8 mouse cellular contexts compared by ENCODE assay signal in genomic region chr6:121274356-121274755, GRCm38 (mm10). TPM values are rescaled to one million over a fixed set of nuclear protein-coding genes. Genes with fewer than 3 reads are reported as not detected.
DNase-seq lines count a peak whose midpoint lies in the region; ATAC-seq and TF ChIP-seq lines count a peak whose summit lies in the region.

No protein-coding gene starts in this region.

- peak; percentile 60 for TF ChIP-seq CTCF in intestine, postnatal 0 days (IDR thresholded peaks at IDR 0.05; ENCODE audit: low read depth)

- no peaks in the 10 kb centered on the region for H3K9me3 ChIP-seq in intestine, postnatal 0 days (ENCODE audit: control insufficient read depth)
- H3K9me3 ChIP-seq in intestine, embryonic 15.5 days = no peaks in the 10 kb centered on the region
- no peaks in the 10 kb centered on the region for H3K9me3 ChIP-seq in forebrain, embryonic 13.5 days (replicated peaks)

- no peaks in the 10 kb centered on the region for H3K4me1 ChIP-seq in intestine, postnatal 0 days (replicated peaks; ENCODE audit: control insufficient read depth, insufficient read depth, low read length)
- H3K4me1 ChIP-seq in intestine, embryonic 15.5 days (replicated peaks) = no peaks in the 10 kb centered on the region
- H3K4me1 ChIP-seq in forebrain, embryonic 13.5 days = no peaks in the 10 kb centered on the region

- DNase-seq in CD8-positive naive resting alpha-beta T cell, adult 2 months (ENCODE audit: low read depth in 2 of 2, low spot score in 2 of 2) = peak; percentile 44 to 58
- peak; percentile 50 for DNase-seq in MN1 (ENCODE audit: low spot score)
- DNase-seq in hindlimb bud, embryonic 11.5 days (ENCODE audit: extremely low spot score, low read depth, low spot score) = peak; percentile 10
- DNase-seq in natural killer cell, adult 2 months (ENCODE audit: low spot score in 2 of 2) = peak; percentile 40 to 51
- DNase-seq in testis, postnatal 10 days (ENCODE audit: low spot score) = no peak

- H3K9ac ChIP-seq in intestine, postnatal 0 days (ENCODE audit: low read depth, low read length) = no peak overlapping the region
- H3K9ac ChIP-seq in intestine, embryonic 15.5 days = no peak overlapping the region
- H3K9ac ChIP-seq in forebrain, embryonic 13.5 days = no peak overlapping the region

- H3K36me3 ChIP-seq in intestine, postnatal 0 days (ENCODE audit: control insufficient read depth, insufficient read depth) = no peaks in the 10 kb centered on the region
- no peaks in the 10 kb centered on the region for H3K36me3 ChIP-seq in intestine, embryonic 15.5 days
- no peaks in the 10 kb centered on the region for H3K36me3 ChIP-seq in forebrain, embryonic 13.5 days (ENCODE audit: poor library complexity, severe bottlenecking)

- ATAC-seq in intestine, postnatal 0 days = no peak
- no peak for ATAC-seq in intestine, embryonic 15.5 days
- ATAC-seq in forebrain, embryonic 13.5 days = no peak

- no peak overlapping the region for H3K4me3 ChIP-seq in intestine, postnatal 0 days (ENCODE audit: low read depth, low read length)
- no peak overlapping the region for H3K4me3 ChIP-seq in intestine, embryonic 15.5 days (replicated peaks)
- no peak overlapping the region for H3K4me3 ChIP-seq in forebrain, embryonic 13.5 days

- H3K27me3 ChIP-seq in intestine, postnatal 0 days (replicated peaks; ENCODE audit: control insufficient read depth, insufficient read depth, low read length) = no peaks in the 10 kb centered on the region
- H3K27me3 ChIP-seq in intestine, embryonic 15.5 days (replicated peaks) = no peaks in the 10 kb centered on the region
- no peaks in the 10 kb centered on the region for H3K27me3 ChIP-seq in forebrain, embryonic 13.5 days

- H3K27ac ChIP-seq in intestine, postnatal 0 days (ENCODE audit: low read depth, low read length) = no peak overlapping the region
- no peak overlapping the region for H3K27ac ChIP-seq in intestine, embryonic 15.5 days
- no peak overlapping the region for H3K27ac ChIP-seq in forebrain, embryonic 13.5 days

- 83% methylated on average over 3 of the region's 3 CpGs for WGBS in intestine, postnatal 0 days
- 88% methylated on average over 3 of the region's 3 CpGs for WGBS in intestine, embryonic 15.5 days
- WGBS in forebrain, embryonic 13.5 days = 79% methylated on average over 3 of the region's 3 CpGs

- H3K4me2 ChIP-seq in intestine, postnatal 0 days (replicated peaks; ENCODE audit: low read depth) = no peak overlapping the region
- H3K4me2 ChIP-seq in intestine, embryonic 15.5 days (replicated peaks) = no peak overlapping the region
- H3K4me2 ChIP-seq in forebrain, embryonic 13.5 days = no peak overlapping the region

RNA-seq across cellular contexts. Expression of gene Slc6a13, which starts 25.7 kb away (rescaled TPM):
- 0.21 and 0.40 TPM in 2 replicates for polyA plus RNA-seq in intestine, postnatal 0 days (2015; fragmentation: Nextera tagmentation; extraction: Ambion mirVana)
- polyA plus RNA-seq in intestine, embryonic 15.5 days (2015; fragmentation: Nextera tagmentation; extraction: Ambion mirVana) = 1.3 and 1.6 TPM in 2 replicates
- polyA plus RNA-seq in forebrain, embryonic 13.5 days (2015; fragmentation: Nextera tagmentation; extraction: Ambion mirVana) = 4.1 and 7.7 TPM in 2 replicates

RNA-seq across cellular contexts. Expression of gene Usp18, which starts 28.6 kb away (rescaled TPM):
- polyA plus RNA-seq in intestine, postnatal 0 days (2015; fragmentation: Nextera tagmentation; extraction: Ambion mirVana) = 15.1 and 21.6 TPM in 2 replicates
- 2.8 and 3.5 TPM in 2 replicates for polyA plus RNA-seq in intestine, embryonic 15.5 days (2015; fragmentation: Nextera tagmentation; extraction: Ambion mirVana)
- 0.76 and 0.84 TPM in 2 replicates for polyA plus RNA-seq in forebrain, embryonic 13.5 days (2015; fragmentation: Nextera tagmentation; extraction: Ambion mirVana)
